Mouse (Mus musculus) right cerebral cortex, postnatal 36 days (tissue): ENCODE data around the gene Ppp2r5c.

ENCODE experiments used
- DNase-seq, 2 experiments: peaks; one replicate each; pipeline ENCODE4 v3.0.0; 2022; ENCODE audit warnings: low spot score in 2 of 2, mixed read lengths in 1 of 2

Gene Ppp2r5c

GRCm38 (mm10) chr12:110446290-110447170 is at the start of gene Ppp2r5c:
TSS of gene Ppp2r5c (plus strand) at chr12:110447120.
- DNase-seq = peak; percentile 92 to 93

GRCm38 (mm10) chr12:110398351-110398750 is 48.6 kb upstream of the Ppp2r5c start:
- peak; percentile 60 to 71 for DNase-seq

- DNase-seq = no peak
Observed at GRCm38 (mm10) chr12:110399161-110399560, 47.8 kb upstream of the Ppp2r5c start.

- no peak for DNase-seq
Observed at GRCm38 (mm10) chr12:110400936-110401335, 46.0 kb upstream of the Ppp2r5c start.

GRCm38 (mm10) chr12:110401871-110402270 is 45.0 kb upstream of the Ppp2r5c start:
- no peak for DNase-seq

GRCm38 (mm10) chr12:110416244-110416643 is 30.7 kb upstream of the Ppp2r5c start:
- DNase-seq = no peak

- no peak for DNase-seq
Observed at GRCm38 (mm10) chr12:110417023-110417986, 29.6 kb upstream of the Ppp2r5c start.

- DNase-seq = no peak
Observed at GRCm38 (mm10) chr12:110417987-110418734, 28.8 kb upstream of the Ppp2r5c start.

- no peak for DNase-seq
Observed at GRCm38 (mm10) chr12:110418735-110419350, 28.1 kb upstream of the Ppp2r5c start.

- no peak for DNase-seq
Observed at GRCm38 (mm10) chr12:110419879-110420278, 27.0 kb upstream of the Ppp2r5c start.

- DNase-seq = no peak
Observed at GRCm38 (mm10) chr12:110421361-110421760, 25.6 kb upstream of the Ppp2r5c start.

- DNase-seq = no peak
Observed at GRCm38 (mm10) chr12:110424008-110424704, 22.8 kb upstream of the Ppp2r5c start.

- DNase-seq = no peak
Observed at GRCm38 (mm10) chr12:110426417-110427010, 20.4 kb upstream of the Ppp2r5c start.

- DNase-seq = no peak
Observed at GRCm38 (mm10) chr12:110429340-110429973, 17.5 kb upstream of the Ppp2r5c start.

GRCm38 (mm10) chr12:110429990-110430389 is 16.9 kb upstream of the Ppp2r5c start:
- no peak for DNase-seq

- DNase-seq = no peak
Observed at GRCm38 (mm10) chr12:110431805-110432204, 15.1 kb upstream of the Ppp2r5c start.

GRCm38 (mm10) chr12:110436638-110437366 is 10.1 kb upstream of the Ppp2r5c start:
- DNase-seq = no peak

- no peak for DNase-seq
Observed at GRCm38 (mm10) chr12:110437367-110437703, 9.6 kb upstream of the Ppp2r5c start.

- no peak for DNase-seq
Observed at GRCm38 (mm10) chr12:110438367-110438973, 8.4 kb upstream of the Ppp2r5c start.
